Mouse (Mus musculus): ENCODE data around the gene Dgkz. TPM values are rescaled to one million over a fixed set of nuclear protein-coding genes. Genes with fewer than 3 reads are reported as not detected.

Gene Dgkz
- polyA plus RNA-seq, 1 experiment from 2014 or later: 18.5 TPM

DNA sequence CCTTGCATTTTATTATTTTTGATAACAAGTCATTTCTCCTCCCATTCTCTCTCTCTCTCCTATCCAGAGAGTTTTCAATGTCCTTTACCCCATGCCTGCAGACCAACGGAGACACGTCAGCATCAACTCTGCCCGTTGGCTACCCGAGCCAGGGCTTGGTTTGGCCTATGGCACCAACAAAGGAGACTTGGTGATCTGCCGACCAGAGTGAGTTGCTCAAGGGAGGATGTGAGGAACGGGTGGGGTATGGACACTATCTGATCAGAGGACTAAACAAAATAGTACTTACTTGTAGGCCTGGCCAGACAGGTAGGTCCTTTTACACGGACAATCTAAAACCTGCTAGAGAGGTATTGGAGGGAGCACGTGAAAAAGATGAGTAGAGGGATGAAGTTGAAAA lies 75.2 kb downstream of the Dgkz start:
- H3K27me3 ChIP-seq: no peaks in the 10 kb centered on the region
- WGBS: 95% methylated on average over 8 of the region's 8 CpGs
- no peak for ATAC-seq
- no peak overlapping the region for H3K9ac ChIP-seq
- H3K4me1 ChIP-seq: peaks cover 19% of the 10 kb centered on the region
- no peak overlapping the region for H3K27ac ChIP-seq
- H3K9me3 ChIP-seq (replicated peaks): no peaks in the 10 kb centered on the region
- no peak overlapping the region for H3K4me2 ChIP-seq
- peaks cover 22% of the 10 kb centered on the region for H3K36me3 ChIP-seq (ENCODE audit: poor library complexity, severe bottlenecking)
- no peak overlapping the region for H3K4me3 ChIP-seq

DNA sequence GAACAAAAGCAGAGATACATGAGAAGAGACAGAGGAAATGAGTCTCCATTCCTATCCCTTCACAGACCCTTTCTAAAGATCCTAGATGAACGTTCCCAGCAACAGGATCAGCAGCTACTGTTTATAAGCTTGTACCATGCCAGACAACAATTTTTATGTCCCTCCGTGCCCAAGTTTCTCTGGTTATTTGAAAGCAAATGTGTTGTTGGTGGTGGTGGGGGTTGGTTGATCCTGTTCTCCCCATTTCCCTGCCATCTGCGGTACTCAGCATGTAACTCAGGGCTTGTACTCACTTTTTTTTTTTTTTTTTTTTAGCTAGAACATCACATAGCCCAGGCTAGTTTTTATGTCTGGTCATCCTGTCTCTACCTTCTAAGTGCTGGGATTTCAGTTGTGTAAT lies 76.5 kb downstream of the Dgkz start:
- no peak for ATAC-seq
- Histone ChIP-seq H3K4me1 (peaks cover 6% of the 10 kb centered on the region), H3K27me3 (no peaks in the 10 kb centered on the region), H3K36me3 (ENCODE audit: poor library complexity, severe bottlenecking) (peaks cover 21% of the 10 kb centered on the region; the same call in 1 of the 2 replicates), H3K9ac (no peak overlapping the region), H3K4me3 (no peak overlapping the region), H3K4me2 (no peak overlapping the region), H3K9me3 (replicated peaks) (no peaks in the 10 kb centered on the region), H3K27ac (no peak overlapping the region)
- 93% methylated on average over 3 of the region's 3 CpGs for WGBS

GRCm38 (mm10) chr2:91897968-91898367 lies 77.7 kb downstream of the Dgkz start:
- H3K4me2 ChIP-seq: no peak overlapping the region
- H3K27ac ChIP-seq: no peak overlapping the region
- no peak overlapping the region for H3K9ac ChIP-seq
- no peaks in the 10 kb centered on the region for H3K9me3 ChIP-seq (replicated peaks)
- peaks cover 21% of the 10 kb centered on the region; the same call in 1 of the 2 replicates for H3K36me3 ChIP-seq (ENCODE audit: poor library complexity, severe bottlenecking)
- ATAC-seq: no peak
- H3K4me3 ChIP-seq: no peak overlapping the region
- H3K4me1 ChIP-seq: no peaks in the 10 kb centered on the region
- no peaks in the 10 kb centered on the region for H3K27me3 ChIP-seq

DNA sequence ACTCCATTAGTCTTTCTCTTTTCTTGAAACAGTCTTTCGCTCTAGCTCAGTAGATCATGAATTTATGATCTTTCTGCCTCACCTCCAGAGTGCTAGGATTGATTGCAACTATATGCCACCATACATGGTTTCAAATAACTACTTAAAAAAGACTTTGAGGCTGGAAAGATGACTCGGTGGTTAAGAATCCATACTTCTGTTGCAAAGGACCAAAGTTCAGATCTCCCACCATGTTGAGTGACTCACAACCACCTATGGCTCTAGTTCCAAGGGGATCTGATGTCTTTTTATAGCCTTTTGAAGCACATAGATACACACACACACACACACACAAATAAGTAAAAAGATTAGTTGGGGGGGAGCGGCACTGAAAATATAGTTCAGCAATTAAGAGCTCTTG lies 80.3 kb downstream of the Dgkz start:
- H3K9ac ChIP-seq: no peak overlapping the region
- peaks cover 10% of the 10 kb centered on the region; the same call in 1 of the 2 replicates for H3K36me3 ChIP-seq (ENCODE audit: poor library complexity, severe bottlenecking)
- no peaks in the 10 kb centered on the region for H3K27me3 ChIP-seq
- H3K9me3 ChIP-seq (replicated peaks): no peaks in the 10 kb centered on the region
- H3K4me2 ChIP-seq: no peak overlapping the region
- 93% methylated on average over 3 of the region's 3 CpGs for whole genome bisulfite sequencing
- no peak overlapping the region for H3K4me3 ChIP-seq
- H3K27ac ChIP-seq: no peak overlapping the region
- no peaks in the 10 kb centered on the region for H3K4me1 ChIP-seq
- no peak for ATAC-seq

DNA sequence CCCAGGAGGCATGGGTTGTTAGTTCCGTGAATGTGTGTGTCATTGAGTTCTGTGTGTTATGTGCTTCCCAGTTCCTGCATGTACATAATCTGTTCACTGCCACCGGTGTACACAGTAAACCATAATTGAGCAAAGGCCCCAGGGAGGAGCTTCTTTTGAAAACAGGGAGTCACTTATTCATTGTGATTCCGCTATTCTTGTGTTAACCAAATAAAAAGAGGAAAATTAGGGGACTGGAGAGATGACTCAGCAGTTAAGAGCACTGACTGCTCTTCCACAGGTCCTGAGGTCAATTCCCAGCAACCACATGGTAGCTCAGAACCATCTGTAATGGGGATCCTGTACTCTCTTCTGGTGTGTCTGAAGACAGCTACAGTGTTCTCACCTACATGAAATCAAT lies 80.9 kb downstream of the Dgkz start:
- Histone ChIP-seq H3K36me3 (ENCODE audit: poor library complexity, severe bottlenecking) (0 out of 2 replicates have a peak, but pooled peaks cover 6% of the 10 kb centered on the region), H3K4me3 (no peak overlapping the region), H3K4me1 (no peaks in the 10 kb centered on the region), H3K27me3 (no peaks in the 10 kb centered on the region), H3K9me3 (replicated peaks) (no peaks in the 10 kb centered on the region), H3K4me2 (no peak overlapping the region), H3K27ac (no peak overlapping the region), H3K9ac (no peak overlapping the region)
- ATAC-seq: no peak
- 86% methylated on average over 3 of the region's 3 CpGs for WGBS

- ATAC-seq: no peak
- H3K4me3 ChIP-seq: no peak overlapping the region
- no peaks in the 10 kb centered on the region for H3K27me3 ChIP-seq
- H3K4me1 ChIP-seq: no peaks in the 10 kb centered on the region
- no peak overlapping the region for H3K9ac ChIP-seq
- no peak overlapping the region for H3K4me2 ChIP-seq
- H3K27ac ChIP-seq: no peak overlapping the region
- peaks cover 19% of the 10 kb centered on the region for H3K36me3 ChIP-seq (ENCODE audit: poor library complexity, severe bottlenecking)
- H3K9me3 ChIP-seq (replicated peaks): no peaks in the 10 kb centered on the region
- 70% methylated on average over 4 of the region's 4 CpGs for WGBS
Observed at GRCm38 (mm10) chr2:91884616-91885015, 91.0 kb downstream of the Dgkz start.

DNA sequence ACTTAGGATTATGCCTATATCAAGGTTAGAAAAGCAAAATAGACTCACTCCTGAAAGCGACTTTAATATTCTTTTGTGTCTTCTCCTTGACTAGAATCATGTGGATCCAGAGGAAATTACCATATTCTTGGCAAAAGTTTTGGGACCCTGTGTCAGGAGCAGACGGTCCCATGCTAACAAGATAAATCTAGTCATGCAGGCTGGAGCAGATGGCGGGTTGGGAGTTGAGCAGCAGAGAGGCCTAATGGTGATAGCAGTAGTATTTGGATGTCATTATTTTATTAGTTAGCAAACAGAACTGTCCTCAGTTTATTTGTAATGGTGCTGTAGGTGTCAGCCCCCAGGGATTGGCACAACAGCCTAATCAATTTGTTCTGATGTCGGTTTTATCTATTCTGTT lies 91.7 kb downstream of the Dgkz start:
- no peaks in the 10 kb centered on the region for H3K27me3 ChIP-seq
- WGBS: 82% methylated on average over 4 of the region's 4 CpGs
- H3K27ac ChIP-seq: no peak overlapping the region
- H3K4me3 ChIP-seq: no peak overlapping the region
- no peak overlapping the region for H3K9ac ChIP-seq
- no peak for ATAC-seq
- peaks cover 19% of the 10 kb centered on the region for H3K36me3 ChIP-seq (ENCODE audit: poor library complexity, severe bottlenecking)
- H3K4me1 ChIP-seq: peaks cover under 1% of the 10 kb centered on the region; the same call in 1 of the 2 replicates
- no peak overlapping the region for H3K4me2 ChIP-seq
- no peaks in the 10 kb centered on the region for H3K9me3 ChIP-seq (replicated peaks)

Small RNAs within 50 kb of the gene (microRNA-seq; reads per million reads assigned to microRNA genes)
- not detected for gene Mir6999

Other genes with a start within 250 kb of the Dgkz start
- 16.2 and 21.2 TPM in 2 replicates for gene Ambra1, start 245.7 kb downstream of the Dgkz start, polyA plus RNA-seq (2015; fragmentation: Nextera tagmentation; extraction: Ambion mirVana)
- 0.83 and 0.88 TPM in 2 replicates for gene Chrm4, start 48.6 kb downstream of the Dgkz start, polyA plus RNA-seq (2015; fragmentation: Nextera tagmentation; extraction: Ambion mirVana)
- 609 and 621 TPM in 2 replicates for gene Mdk, start 43.6 kb downstream of the Dgkz start, polyA plus RNA-seq (2015; fragmentation: Nextera tagmentation; extraction: Ambion mirVana)
- 0.18 and 0.41 TPM in 2 replicates for gene Gm9821, start 30.2 kb downstream of the Dgkz start, polyA plus RNA-seq (2015; fragmentation: Nextera tagmentation; extraction: Ambion mirVana)
- gene Creb3l1, start 48.6 kb upstream of the Dgkz start, polyA plus RNA-seq (2015; fragmentation: Nextera tagmentation; extraction: Ambion mirVana): 0.52 and 0.71 TPM in 2 replicates
- gene Phf21a, start 117.3 kb upstream of the Dgkz start, polyA plus RNA-seq (2015; fragmentation: Nextera tagmentation; extraction: Ambion mirVana): 43.7 and 44.2 TPM in 2 replicates